Mouse (Mus musculus) neural tube, embryonic 12.5 days (tissue): ENCODE results near the gene Mb. TPM values are rescaled to one million over a fixed set of nuclear protein-coding genes. Genes with fewer than 3 reads are reported as not detected.

Source experiments
- ATAC-seq: fragments of 200-750 bp; cut with Nextera tagmentation; 2 replicates; pipeline ENCODE4 v1.8.0; 2017; ENCODE audit warnings: low read depth, mild to moderate bottlenecking, moderate TSS enrichment, moderate library complexity; ENCODE audit not compliant: low FRiP score
- H3K27ac ChIP-seq: fragments of 300-500 bp; sonication (generic); 2 replicates; pipeline ENCODE4 v1.5.1; 2016
- H3K27me3 ChIP-seq: fragments of 300-500 bp; sonication (generic); replicated peaks from 2 replicates; pipeline ENCODE4 v1.6.1; 2016; ENCODE audit warnings: mild to moderate bottlenecking
- H3K36me3 ChIP-seq: fragments of 300-500 bp; sonication (generic); 2 replicates; pipeline ENCODE4 v1.6.1; 2016; ENCODE audit warnings: mild to moderate bottlenecking
- H3K4me1 ChIP-seq: fragments of 300-500 bp; sonication (generic); 2 replicates; pipeline ENCODE4 v1.6.1; 2016
- H3K4me2 ChIP-seq: fragments of 300-500 bp; sonication (generic); replicated peaks from 2 replicates; pipeline ENCODE4 v1.6.1; 2016; ENCODE audit warnings: mild to moderate bottlenecking
- H3K4me3 ChIP-seq: fragments of 300-500 bp; sonication (generic); 2 replicates; pipeline ENCODE4 v1.5.1; 2016
- H3K9ac ChIP-seq: fragments of 300-500 bp; sonication (generic); 2 replicates; pipeline ENCODE4 v1.6.1; 2016; ENCODE audit warnings: mild to moderate bottlenecking
- H3K9me3 ChIP-seq: fragments of 300-500 bp; sonication (generic); 2 replicates; pipeline ENCODE4 v1.6.1; 2016; ENCODE audit warnings: mild to moderate bottlenecking
- WGBS: fragments of 180-500 bp; shearing (Covaris S2); methylation state at CpG from one replicate; pipeline ENCODE4 v1.1.7; 2016; 5-methylcytosine and 5-hydroxymethylcytosine counted together
- polyA plus RNA-seq: library from polyadenylated mRNA; unstranded; fragments of >200 nt; fragmentation: Nextera tagmentation; extraction: Ambion mirVana; gene quantifications from 2 replicates; pipeline ENCODE4 v1.2.1, GENCODE M21; 2016

The Mb gene
- polyA plus RNA-seq, 1 experiment from 2014 or later: 1.6 TPM

- Histone ChIP-seq H3K4me3 (no peak overlapping the region), H3K9me3 (no peaks in the 10 kb centered on the region), H3K9ac (no peak overlapping the region), H3K27ac (peak overlapping the region; percentile 62; the same call in 1 of the 2 replicates), H3K36me3 (no peaks in the 10 kb centered on the region), H3K4me1 (peaks cover 18% of the 10 kb centered on the region), H3K27me3 (no peaks in the 10 kb centered on the region), H3K4me2 (no peak overlapping the region)
- no peak for ATAC-seq
- 76% methylated on average over 11 of the region's 11 CpGs for WGBS
Measured at GRCm38 (mm10) chr15:77036320-77036988, 14.0 kb downstream of the Mb start.

GRCm38 (mm10) chr15:77035643-77036042 lies 14.8 kb downstream of the Mb start:
- H3K27ac ChIP-seq: no peak overlapping the region
- no peak for ATAC-seq
- WGBS: 89% methylated on average over 3 of the region's 3 CpGs

DNA sequence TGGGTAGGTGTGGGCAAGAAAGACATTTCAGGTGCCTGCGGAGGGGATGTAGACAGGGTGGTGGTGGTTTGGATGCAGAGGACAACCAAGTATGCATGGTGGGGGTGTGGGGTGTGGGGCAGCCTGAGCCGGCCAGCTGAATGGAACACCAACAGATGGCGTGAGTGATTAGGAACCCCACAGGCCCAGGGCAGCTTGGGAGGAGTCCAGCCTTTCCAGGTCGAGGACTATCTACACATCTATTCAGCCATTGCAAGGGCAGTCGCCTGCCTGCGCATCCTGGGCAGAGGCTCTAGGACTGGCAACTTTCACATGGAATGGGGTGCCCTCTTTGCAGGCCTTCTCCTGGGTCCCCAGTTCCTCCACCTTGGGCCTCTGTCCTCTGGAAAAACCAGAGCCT lies 15.9 kb downstream of the Mb start:
- Histone ChIP-seq H3K4me3 (no peak overlapping the region), H3K4me2 (no peak overlapping the region), H3K27me3 (no peaks in the 10 kb centered on the region), H3K9ac (no peak overlapping the region), H3K27ac (no peak overlapping the region), H3K36me3 (no peaks in the 10 kb centered on the region), H3K9me3 (no peaks in the 10 kb centered on the region), H3K4me1 (peaks cover 18% of the 10 kb centered on the region)
- 77% methylated on average over 6 of the region's 6 CpGs for WGBS
- ATAC-seq: no peak

More at GRCm38 (mm10) chr15:77035643-77036042, 14.8 kb downstream of the Mb start:
- Histone ChIP-seq H3K4me2 (no peak overlapping the region), H3K9me3 (no peaks in the 10 kb centered on the region), H3K36me3 (no peaks in the 10 kb centered on the region), H3K4me3 (no peak overlapping the region), H3K27me3 (no peaks in the 10 kb centered on the region), H3K9ac (no peak overlapping the region), H3K4me1 (peaks cover 18% of the 10 kb centered on the region)

GRCm38 (mm10) chr15:77031271-77031670 lies 19.2 kb downstream of the Mb start:
- H3K9ac ChIP-seq: no peak overlapping the region
- no peaks in the 10 kb centered on the region for H3K36me3 ChIP-seq
- no peak for ATAC-seq
- no peak overlapping the region for H3K27ac ChIP-seq
- no peak overlapping the region for H3K4me3 ChIP-seq
- no peaks in the 10 kb centered on the region for H3K27me3 ChIP-seq
- no peak overlapping the region for H3K4me2 ChIP-seq
- H3K9me3 ChIP-seq: no peaks in the 10 kb centered on the region
- WGBS: 54% methylated on average over 3 of the region's 3 CpGs
- H3K4me1 ChIP-seq: peaks cover 1% of the 10 kb centered on the region

- 31% methylated on average over 7 of the region's 7 CpGs for WGBS
- no peak for ATAC-seq
Measured at GRCm38 (mm10) chr15:77029331-77029991, 21.0 kb downstream of the Mb start.

DNA sequence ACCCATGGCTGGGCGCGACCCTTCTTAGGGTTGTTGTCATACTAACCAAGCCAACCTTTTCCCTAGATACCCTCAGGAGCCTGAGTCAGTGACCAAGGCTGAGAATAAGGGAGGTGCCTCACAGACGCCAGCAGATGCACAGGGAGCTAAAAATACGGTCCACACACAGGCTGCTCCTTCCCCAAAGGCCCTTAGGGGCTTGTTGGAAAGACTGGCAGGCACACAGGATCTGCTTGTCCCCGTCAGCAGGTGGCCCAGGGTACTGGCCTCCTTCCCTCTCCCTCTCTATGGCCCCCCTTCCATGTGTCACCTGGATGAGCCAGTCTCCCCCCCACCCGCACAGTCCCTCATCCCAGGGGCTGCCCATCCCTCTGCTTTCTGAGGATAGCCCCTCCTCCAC lies 22.8 kb downstream of the Mb start:
- Histone ChIP-seq H3K27ac (no peak overlapping the region), H3K4me2 (no peak overlapping the region), H3K36me3 (no peaks in the 10 kb centered on the region), H3K9ac (no peak overlapping the region), H3K9me3 (no peaks in the 10 kb centered on the region), H3K27me3 (no peaks in the 10 kb centered on the region), H3K4me1 (peaks cover 5% of the 10 kb centered on the region), H3K4me3 (no peak overlapping the region)
- 83% methylated on average over 6 of the region's 6 CpGs for whole genome bisulfite sequencing
- no peak for ATAC-seq

More at GRCm38 (mm10) chr15:77029331-77029991, 21.0 kb downstream of the Mb start:
- H3K9me3 ChIP-seq: no peaks in the 10 kb centered on the region
- H3K36me3 ChIP-seq: no peaks in the 10 kb centered on the region
- no peak overlapping the region for H3K9ac ChIP-seq
- no peaks in the 10 kb centered on the region for H3K27me3 ChIP-seq
- peaks cover 5% of the 10 kb centered on the region for H3K4me1 ChIP-seq
- H3K4me2 ChIP-seq: no peak overlapping the region
- no peak overlapping the region for H3K27ac ChIP-seq
- H3K4me3 ChIP-seq: no peak overlapping the region

DNA sequence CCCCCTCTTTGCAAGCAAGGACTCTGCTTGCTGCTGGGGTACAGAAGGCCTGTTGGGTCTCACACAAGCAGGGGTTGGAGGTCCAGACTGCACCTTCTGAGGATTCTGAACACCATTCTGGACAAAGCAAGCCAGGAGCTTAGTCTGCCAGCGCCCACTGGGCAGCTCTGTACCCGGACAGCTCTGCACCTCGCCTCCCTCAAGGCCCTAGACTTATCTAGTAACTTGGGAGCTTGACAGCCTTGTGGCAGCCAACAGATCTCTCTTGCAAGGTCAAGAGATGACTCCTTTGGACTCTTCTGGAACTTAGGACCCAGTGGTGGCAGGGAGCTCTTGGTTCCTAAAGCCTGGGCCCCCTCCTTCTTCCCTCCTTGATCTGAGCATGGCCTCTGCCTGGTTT lies 23.4 kb downstream of the Mb start:
- Histone ChIP-seq H3K4me2 (no peak overlapping the region), H3K4me3 (no peak overlapping the region), H3K9ac (no peak overlapping the region), H3K36me3 (no peaks in the 10 kb centered on the region), H3K27me3 (no peaks in the 10 kb centered on the region), H3K9me3 (no peaks in the 10 kb centered on the region), H3K27ac (no peak overlapping the region), H3K4me1 (peaks cover 5% of the 10 kb centered on the region)
- ATAC-seq: no peak
- 89% methylated on average over 3 of the region's 3 CpGs for WGBS

GRCm38 (mm10) chr15:77025884-77026583 lies 24.4 kb downstream of the Mb start:
- no peak overlapping the region for H3K27ac ChIP-seq
- no peaks in the 10 kb centered on the region for H3K36me3 ChIP-seq
- H3K27me3 ChIP-seq: no peaks in the 10 kb centered on the region
- H3K9me3 ChIP-seq: no peaks in the 10 kb centered on the region
- 66% methylated on average over 5 of the region's 5 CpGs for WGBS
- no peak overlapping the region for H3K9ac ChIP-seq
- no peak overlapping the region for H3K4me3 ChIP-seq
- ATAC-seq: 0 out of 2 replicates have a peak, but pooled peaks have one; percentile 58
- H3K4me2 ChIP-seq: no peak overlapping the region
- H3K4me1 ChIP-seq: peaks cover 5% of the 10 kb centered on the region

GRCm38 (mm10) chr15:77022401-77022957 lies 28.0 kb downstream of the Mb start:
- Histone ChIP-seq H3K9ac (no peak overlapping the region), H3K4me3 (no peak overlapping the region), H3K4me1 (peaks cover 5% of the 10 kb centered on the region), H3K4me2 (no peak overlapping the region), H3K9me3 (no peaks in the 10 kb centered on the region), H3K36me3 (no peaks in the 10 kb centered on the region), H3K27me3 (no peaks in the 10 kb centered on the region), H3K27ac (no peak overlapping the region)
- WGBS: 86% methylated on average over 5 of the region's 5 CpGs
- ATAC-seq: no peak

- Histone ChIP-seq H3K27ac (no peak overlapping the region), H3K4me3 (no peak overlapping the region), H3K27me3 (no peaks in the 10 kb centered on the region), H3K9me3 (no peaks in the 10 kb centered on the region), H3K4me2 (no peak overlapping the region), H3K36me3 (no peaks in the 10 kb centered on the region), H3K4me1 (peaks cover 5% of the 10 kb centered on the region), H3K9ac (no peak overlapping the region)
- 87% methylated on average over 4 of the region's 4 CpGs for WGBS
- no peak for ATAC-seq
Measured at GRCm38 (mm10) chr15:77021851-77022250, 28.6 kb downstream of the Mb start.

GRCm38 (mm10) chr15:77021056-77021455 lies 29.4 kb downstream of the Mb start:
- no peaks in the 10 kb centered on the region for H3K27me3 ChIP-seq
- no peak for ATAC-seq
- no peaks in the 10 kb centered on the region for H3K9me3 ChIP-seq
- no peak overlapping the region for H3K4me3 ChIP-seq
- H3K9ac ChIP-seq: no peak overlapping the region
- peaks cover 2% of the 10 kb centered on the region for H3K4me1 ChIP-seq
- H3K4me2 ChIP-seq: no peak overlapping the region
- no peak overlapping the region for H3K27ac ChIP-seq
- WGBS: 87% methylated on average over 3 of the region's 3 CpGs
- H3K36me3 ChIP-seq: no peaks in the 10 kb centered on the region

DNA sequence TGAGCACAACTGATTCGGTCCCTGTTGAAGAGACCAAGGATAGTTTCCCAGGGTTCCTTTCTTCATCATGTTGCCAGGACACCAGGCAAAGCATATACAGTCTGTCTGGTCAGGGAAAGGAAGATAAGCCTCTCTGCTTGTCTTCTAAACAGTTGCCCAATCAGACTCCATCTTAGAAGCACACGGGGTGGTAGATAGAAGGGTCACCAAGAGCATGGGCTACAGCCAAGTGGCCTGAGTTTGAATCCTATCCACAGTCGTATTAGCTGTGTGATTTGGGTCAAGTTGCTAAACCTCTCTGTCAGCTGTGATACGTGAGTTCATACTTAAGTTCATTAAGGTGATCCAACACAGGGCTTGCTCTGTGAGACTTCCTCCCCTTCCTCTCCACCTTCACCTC lies 30.3 kb downstream of the Mb start:
- no peak for ATAC-seq

More for the DNA sequence above, 30.3 kb downstream of the Mb start:
- Histone ChIP-seq H3K27me3 (no peaks in the 10 kb centered on the region), H3K4me2 (no peak overlapping the region), H3K9me3 (no peaks in the 10 kb centered on the region), H3K4me3 (no peak overlapping the region), H3K36me3 (no peaks in the 10 kb centered on the region), H3K27ac (no peak overlapping the region), H3K9ac (no peak overlapping the region), H3K4me1 (0 out of 2 replicates have a peak, but pooled peaks cover under 1% of the 10 kb centered on the region)
- WGBS: 88% methylated on average over 4 of the region's 4 CpGs
